Mouse (Mus musculus) thymus, postnatal 36 days (tissue): ENCODE results near the gene Gng7.
"Not testable (repeated sequence)": the region's sequence is repeated elsewhere in the genome, so short reads cannot be mapped to it uniquely, and the experiment has no call there.

Experiments used
- DNase-seq, 2 experiments: peaks; one replicate each; pipeline ENCODE4 v3.0.0; 2022; ENCODE audit warnings: mixed read lengths in 2 of 2

The Gng7 gene

DNA sequence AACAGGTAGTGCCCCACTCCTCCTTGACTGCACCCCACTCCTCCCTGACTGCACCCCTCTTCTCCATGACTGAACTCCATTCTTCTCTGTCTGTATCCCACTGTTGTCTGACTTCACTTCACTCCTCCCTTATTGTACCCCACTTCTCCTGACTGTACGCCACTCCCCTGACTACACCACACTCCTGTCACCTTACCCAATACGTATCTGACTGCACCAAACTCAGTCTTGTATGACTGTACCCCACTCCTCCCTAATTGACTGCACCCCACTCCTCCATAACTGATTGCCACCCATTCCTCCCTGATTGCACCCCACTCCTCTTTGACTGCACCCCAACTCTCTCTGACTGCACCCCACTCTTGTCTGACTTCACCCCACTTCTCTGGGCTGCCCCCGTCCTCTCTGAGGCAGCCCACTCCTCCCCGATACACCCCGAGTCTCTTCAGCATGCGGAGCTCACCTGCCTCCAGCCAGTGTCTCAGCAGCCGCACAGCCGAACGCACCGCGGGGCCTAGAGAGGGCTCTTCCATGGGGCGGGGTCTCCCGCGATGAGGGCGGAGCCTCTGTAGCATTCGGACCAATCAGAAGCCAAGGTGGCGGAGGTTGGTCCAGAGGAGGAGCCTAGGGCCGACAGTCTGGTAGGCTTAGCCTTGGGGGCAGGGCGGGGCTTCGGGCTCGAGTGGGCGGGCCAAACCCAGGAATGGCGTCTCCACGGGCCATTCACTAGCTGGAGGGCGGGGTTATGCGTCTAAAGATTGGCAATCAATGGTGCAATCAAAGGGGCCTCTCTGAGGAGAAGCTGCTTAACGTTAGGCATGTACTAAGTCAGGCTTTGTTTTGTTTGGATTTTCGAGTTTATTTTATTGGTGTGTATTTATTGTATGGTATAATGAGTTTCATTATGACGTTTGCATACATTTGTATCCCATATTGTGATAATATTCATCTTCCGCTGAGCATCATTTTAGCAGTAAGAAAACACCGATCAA is at the start of gene Gng7:
Gene Gng7, minus strand, starts transcription at position 553 of the 992 bp plus-strand sequence.
- peak; percentile 77 to 87 for DNase-seq

DNA sequence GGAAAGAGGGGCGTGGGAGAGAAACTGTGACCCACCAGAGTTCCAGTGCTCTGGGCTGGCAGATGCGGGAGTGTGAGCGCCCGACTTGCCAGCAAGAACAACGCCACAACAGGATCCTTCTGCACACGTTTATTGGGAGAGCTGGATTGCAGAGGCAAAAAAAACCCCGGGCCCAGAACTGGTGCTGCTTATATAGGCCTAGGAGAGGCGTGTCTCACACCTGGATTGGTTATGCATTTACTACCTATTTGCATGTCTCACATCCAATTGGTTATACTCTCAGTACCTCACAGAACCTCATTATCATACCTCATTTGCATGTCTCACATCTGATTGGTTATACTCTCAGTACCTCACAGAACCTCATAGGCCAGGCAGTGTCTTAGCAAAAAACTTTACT is 49.8 kb upstream of the Gng7 start:
- not testable (repeated sequence) for DNase-seq

DNA sequence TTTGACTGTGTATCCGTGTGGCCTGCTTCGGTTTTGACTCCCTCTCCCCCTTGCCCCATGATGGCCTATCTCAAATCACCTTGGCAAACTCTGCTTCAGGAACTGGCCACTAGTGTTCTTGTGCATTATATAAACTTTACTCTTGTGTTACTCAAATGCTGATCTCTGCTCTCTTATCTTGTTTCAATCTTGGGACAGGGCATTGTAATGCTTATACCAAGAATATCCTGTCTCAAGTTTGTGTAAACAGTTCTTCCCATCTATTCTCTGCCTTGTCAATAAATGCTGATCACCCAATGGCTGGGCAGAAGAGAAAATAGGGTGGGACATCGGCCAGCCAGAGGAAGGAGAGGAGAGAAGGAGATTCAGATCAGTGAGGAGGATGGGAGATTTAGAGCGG is 48.0 kb upstream of the Gng7 start:
- DNase-seq: no peak

GRCm38 (mm10) chr10:81059603-81060543 is 45.1 kb upstream of the Gng7 start, which contains the start of gene Sgta:
Gene Sgta, minus strand, starts transcription at chr10:81060181.
- peak; percentile 96 to 97 for DNase-seq

- no peak for DNase-seq
Observed at GRCm38 (mm10) chr10:81058896-81059295, 44.2 kb upstream of the Gng7 start.

- no peak for DNase-seq
Observed at GRCm38 (mm10) chr10:81057406-81058130, 42.8 kb upstream of the Gng7 start.

DNA sequence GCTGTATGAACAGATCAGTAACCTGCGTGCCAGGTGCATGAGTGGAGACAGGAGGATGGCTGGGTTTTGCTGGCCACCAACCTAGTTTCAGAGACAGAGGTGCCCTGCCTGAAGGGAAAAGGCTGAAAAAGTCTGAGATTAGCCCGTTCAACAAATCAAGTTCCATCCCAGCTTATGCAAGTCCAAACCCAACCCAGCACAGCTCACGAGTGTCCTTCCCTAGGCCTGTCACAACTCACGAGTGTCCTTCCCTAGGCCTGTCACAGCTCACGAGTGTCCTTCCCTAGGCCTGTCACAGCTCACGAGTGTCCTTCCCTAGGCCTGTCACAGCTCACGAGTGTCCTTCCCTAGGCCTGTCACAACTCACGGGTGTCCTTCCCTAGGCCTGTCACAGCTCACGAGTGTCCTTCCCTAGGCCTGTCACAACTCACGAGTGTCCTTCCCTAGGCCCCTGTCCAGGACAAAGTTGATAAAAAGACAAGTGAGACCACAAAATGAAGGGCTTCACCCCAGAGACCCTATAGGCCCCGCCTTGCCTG is 41.1 kb upstream of the Gng7 start:
- DNase-seq: not testable (repeated sequence)

- DNase-seq: no peak
Observed at GRCm38 (mm10) chr10:81055169-81055568, 40.4 kb upstream of the Gng7 start.

- DNase-seq: no peak
Observed at GRCm38 (mm10) chr10:81052577-81052976, 37.8 kb upstream of the Gng7 start.

- DNase-seq: no peak
Observed at GRCm38 (mm10) chr10:81051133-81051532, 36.4 kb upstream of the Gng7 start.

DNA sequence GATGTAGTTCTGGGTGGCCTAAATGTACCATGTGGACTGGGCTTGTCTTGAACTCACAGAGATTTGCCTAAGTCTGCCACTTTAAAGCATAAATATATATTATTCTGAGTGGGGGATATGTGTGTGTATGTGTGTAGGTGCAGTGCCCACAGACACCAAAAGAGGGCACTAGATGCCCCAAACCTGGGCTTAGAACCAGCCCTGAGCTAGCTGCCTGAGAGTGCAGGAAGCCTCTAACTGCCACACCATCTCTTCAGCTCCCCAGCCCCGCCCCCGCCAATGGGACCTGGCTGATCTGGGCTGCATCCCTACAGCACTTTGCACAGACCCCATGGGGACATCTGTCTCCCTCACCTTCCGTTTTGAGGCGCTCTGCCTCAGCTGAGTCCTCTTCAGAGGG is 35.9 kb upstream of the Gng7 start:
- DNase-seq: peak; percentile 45 to 47

DNA sequence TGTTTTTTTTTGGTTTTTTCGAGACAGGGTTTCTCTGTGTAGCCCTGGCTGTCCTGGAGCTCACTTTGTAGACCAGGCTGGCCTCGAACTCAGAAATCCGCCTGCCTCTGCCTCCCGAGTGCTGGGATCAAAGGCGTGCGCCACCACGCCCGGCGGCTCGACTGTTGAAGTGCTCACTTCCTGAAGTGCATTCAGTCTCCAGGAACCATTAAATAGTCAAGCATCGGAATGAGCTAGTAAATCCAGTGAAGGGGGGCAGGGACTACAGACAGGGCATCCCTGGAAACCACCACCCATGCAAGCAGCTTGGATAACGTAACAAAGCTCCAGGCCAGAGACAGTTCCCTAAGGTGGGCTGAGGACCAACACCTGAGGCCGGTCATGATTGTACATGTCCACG is 30.5 kb upstream of the Gng7 start:
- not testable (repeated sequence) for DNase-seq

DNA sequence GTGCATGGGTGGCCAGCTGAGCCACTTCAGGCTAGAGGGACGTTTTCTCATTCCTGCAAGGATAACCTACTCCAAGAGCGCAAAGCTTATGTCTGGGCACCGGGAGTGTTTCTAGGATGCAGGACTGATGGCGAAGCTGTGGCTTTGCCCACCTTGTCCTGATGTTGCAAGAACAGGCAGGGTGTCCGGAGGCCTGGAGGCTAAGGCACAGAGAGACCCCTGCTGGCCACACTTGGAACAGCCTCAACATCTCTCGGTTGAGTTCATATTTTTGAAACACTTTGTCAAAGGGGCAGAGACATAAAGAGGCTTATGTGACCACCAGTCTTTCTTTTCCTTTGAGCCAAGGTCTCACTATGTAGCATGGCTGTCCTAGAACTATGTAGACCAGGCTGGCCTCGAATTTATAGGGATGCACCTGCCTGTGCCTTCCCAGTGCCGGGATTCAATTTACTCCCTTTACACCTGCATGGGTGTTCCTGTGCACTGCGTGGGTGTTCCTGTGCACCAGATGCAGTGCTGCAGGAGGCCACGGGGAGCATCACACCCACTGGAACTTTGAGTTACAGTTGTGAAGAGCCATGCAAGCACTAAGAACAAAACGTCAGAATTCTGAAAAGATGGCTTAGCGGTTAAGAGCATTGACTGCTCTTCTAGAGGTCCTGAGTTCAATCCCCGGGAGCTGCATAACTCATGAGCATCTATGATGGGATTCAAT is 26.9 kb upstream of the Gng7 start:
- peak; percentile 67 to 76 for DNase-seq

- peak; percentile 98 to 99 for DNase-seq
Observed at GRCm38 (mm10) chr10:81036988-81037580, 22.3 kb upstream of the Gng7 start, which contains the start of gene Slc39a3. Gene Slc39a3, minus strand, starts transcription at chr10:81037426.

DNA sequence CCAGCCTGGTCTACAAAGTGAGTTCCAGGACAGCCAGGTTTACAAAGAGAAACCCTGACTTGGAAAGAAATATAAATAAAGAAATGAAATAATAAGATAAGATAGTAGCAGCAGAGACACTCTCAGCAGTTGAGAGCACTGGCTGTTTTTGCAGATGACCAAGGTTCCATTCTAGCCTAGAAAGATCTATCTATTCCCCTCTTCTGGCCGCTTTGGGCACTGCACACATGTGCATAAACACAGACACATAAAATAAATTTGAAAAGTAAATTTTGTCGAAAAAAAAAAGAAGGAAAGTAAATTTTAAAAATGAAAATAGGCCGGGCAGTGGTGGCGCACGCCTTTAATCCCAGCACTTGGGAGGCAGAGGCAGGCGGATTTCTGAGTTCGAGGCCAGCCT is 21.5 kb upstream of the Gng7 start:
- no peak for DNase-seq

DNA sequence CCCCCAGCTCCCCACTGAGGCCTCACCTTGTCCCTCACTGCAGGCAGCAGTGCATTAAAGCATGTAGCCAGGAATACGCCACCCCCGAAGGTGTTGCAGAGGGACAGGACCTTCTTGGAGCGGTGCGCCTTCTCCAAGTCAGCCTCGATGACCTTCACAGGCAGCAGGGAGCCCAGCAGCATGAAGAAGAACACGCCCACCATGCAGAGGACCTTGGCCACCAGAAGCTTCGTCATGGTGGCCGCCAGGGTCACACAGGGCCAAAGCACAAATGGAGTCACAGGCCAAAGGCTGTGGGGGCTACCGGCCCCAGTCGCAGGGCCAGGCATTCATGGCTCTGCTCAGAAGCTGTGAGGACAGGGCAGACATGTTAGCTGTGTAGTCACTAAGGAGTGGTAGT is 18.8 kb upstream of the Gng7 start:
- no peak for DNase-seq

DNA sequence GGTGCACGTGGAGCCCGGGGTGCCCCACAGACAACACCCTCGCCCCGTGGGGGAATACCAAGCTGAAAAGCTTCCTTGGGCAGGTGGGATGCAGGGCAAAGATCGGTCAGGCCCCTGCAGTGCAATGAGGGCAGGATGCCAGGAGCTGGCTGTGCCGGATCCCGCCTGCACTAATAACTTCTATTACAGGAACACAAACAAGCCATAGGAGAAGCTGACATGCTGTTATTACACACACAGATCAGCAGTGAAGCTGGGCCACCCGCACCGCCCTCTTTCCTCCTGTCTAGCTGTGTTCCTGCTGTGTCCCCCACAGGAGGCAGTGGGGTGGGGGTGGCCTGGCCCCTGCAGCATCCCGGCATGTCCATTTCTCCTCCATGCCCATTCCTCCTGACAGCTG is 14.3 kb upstream of the Gng7 start:
- DNase-seq: no peak

GRCm38 (mm10) chr10:81028219-81028618 is 13.5 kb upstream of the Gng7 start:
- DNase-seq: no peak

- DNase-seq: no peak
Observed at GRCm38 (mm10) chr10:81027331-81027730, 12.6 kb upstream of the Gng7 start.

GRCm38 (mm10) chr10:81026857-81027256 is 12.1 kb upstream of the Gng7 start:
- no peak for DNase-seq
